Mouse (Mus musculus) stomach, postnatal 0 days (tissue): ENCODE results near the gene Ush2a.

Experiments used
- CTCF ChIP-seq: IDR thresholded peaks from 2 replicates; pipeline ENCODE4 v1.5.1; 2016; ENCODE audit warnings: antibody characterized with exemption, low read depth, mild to moderate bottlenecking, moderate library complexity
- EP300 ChIP-seq: optimal IDR thresholded peaks from 2 replicates; pipeline ENCODE3; 2016; ENCODE audit warnings: antibody characterized with exemption

DNA sequence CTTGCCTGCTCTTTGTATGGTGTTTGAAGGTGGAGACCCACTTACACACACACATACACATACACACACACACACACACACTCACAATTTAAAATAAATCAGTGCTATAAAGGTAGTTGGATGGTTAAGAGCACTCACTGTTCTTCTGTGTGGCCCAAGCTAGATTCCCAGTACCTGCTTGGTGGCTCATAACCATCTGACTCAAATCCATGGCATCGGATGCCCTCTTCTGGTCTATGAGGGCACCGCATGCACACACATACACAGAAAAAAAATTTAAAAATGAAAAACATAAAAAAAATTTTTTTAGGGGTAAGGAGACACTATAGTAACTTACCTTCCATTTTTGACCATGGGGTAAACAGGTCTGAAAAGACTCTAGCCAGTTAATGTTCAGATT lies 593.2 kb downstream of the Ush2a start:
- no peak for TF ChIP-seq CTCF
- no peak for TF ChIP-seq EP300
